Mouse (Mus musculus) kidney, adult 2 months (tissue): ENCODE results near the gene Cx3cr1.

Experiments used
- CTCF ChIP-seq: fragments of 200-500 bp; conservative IDR thresholded peaks from 2 replicates; pipeline ENCODE4 v1.5.1; 2011; ENCODE audit warnings: low read depth, mild to moderate bottlenecking, control low read depth, low read length, moderate library complexity, mixed read lengths; ENCODE audit not compliant: insufficient read depth, insufficient read length
- POLR2A ChIP-seq: fragments of 200-500 bp; IDR thresholded peaks from one replicate; pipeline ENCODE4 v1.6.1; 2011; ENCODE audit warnings: low read depth, low read length, control low read depth

DNA sequence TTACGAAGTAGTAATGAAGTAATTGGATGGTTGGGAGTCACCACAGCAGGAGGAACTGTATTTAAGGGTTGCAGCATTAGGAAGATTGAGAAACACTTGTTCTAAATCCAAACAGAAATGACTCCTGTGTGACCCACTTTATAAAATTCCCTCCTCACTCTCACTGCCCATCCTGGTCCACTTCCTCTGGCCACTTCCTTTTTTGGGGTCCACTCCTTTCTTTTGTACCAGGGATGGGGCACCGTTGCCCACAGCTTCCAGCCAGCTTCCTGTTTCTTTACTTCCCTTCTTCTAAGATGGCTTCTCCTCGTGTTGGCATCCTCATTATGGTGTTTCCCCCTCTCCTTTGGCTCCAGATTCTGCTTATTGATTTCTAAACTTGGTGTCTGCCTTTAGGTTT lies 10.9 kb downstream of the Cx3cr1 start:
- TF ChIP-seq CTCF (no peak), POLR2A (no peak)
